Mouse (Mus musculus) myocyte (in vitro differentiated cells): Measurements from ENCODE around the gene Tgfb3.

Experiments
- CEBPB ChIP-seq: IDR thresholded peaks from 2 replicates; pipeline ENCODE4 v1.6.1; 2011; ENCODE audit warnings: mild to moderate bottlenecking, moderate library complexity; ENCODE audit not compliant: poor library complexity, insufficient read depth, severe bottlenecking
- MAX ChIP-seq: IDR thresholded peaks from one replicate; pipeline ENCODE4 v1.6.1; 2011; ENCODE audit warnings: low read depth, mild to moderate bottlenecking, control low read depth
- MYOD1 ChIP-seq, 3 experiments: IDR thresholded peaks; one replicate each; pipeline ENCODE4 v1.6.1; 2011; ENCODE audit warnings: control low read depth in 2 of 3, low read depth in 2 of 3, mild to moderate bottlenecking in 2 of 3, moderate library complexity in 1 of 3; ENCODE audit not compliant: insufficient read length in 2 of 3, control insufficient read depth in 1 of 3
- POLR2A ChIP-seq: IDR thresholded peaks from one replicate; pipeline ENCODE4 v1.6.1; 2011; ENCODE audit warnings: low read depth, mild to moderate bottlenecking, control low read depth, moderate library complexity; ENCODE audit not compliant: insufficient read length
- SRF ChIP-seq: IDR thresholded peaks from one replicate; pipeline ENCODE4 v1.6.1; 2011; ENCODE audit warnings: low read depth; ENCODE audit not compliant: control insufficient read depth, insufficient read length
- TCF3 ChIP-seq: IDR thresholded peaks from one replicate; pipeline ENCODE4 v1.6.1; 2011; ENCODE audit warnings: low read depth, control low read depth; ENCODE audit not compliant: insufficient read length

- no peak for TF ChIP-seq SRF
- peak; percentile 82 for TF ChIP-seq POLR2A
- TF ChIP-seq MAX: no peak
- TF ChIP-seq MYOD1 (IDR thresholded peaks at IDR 0.05; ENCODE audit: control insufficient read depth in 1 of 3, insufficient read length in 2 of 3, low read depth in 2 of 3): no peak
- no peak for TF ChIP-seq CEBPB
- no peak for TF ChIP-seq TCF3
Measured at GRCm38 (mm10) chr12:86082481-86083012, 3.7 kb upstream of the Tgfb3 start, which contains the start of gene Ift43.
